Mouse (Mus musculus): ENCODE data around the gene Nkx1-1. TPM values are rescaled to one million over a fixed set of nuclear protein-coding genes. Genes with fewer than 3 reads are reported as not detected.

Nkx1-1 gene
- polyA plus RNA-seq, 1 experiment from 2014 or later = 0.79 TPM

- 69% methylated on average over 11 of the region's 11 CpGs for WGBS
- H3K36me3 ChIP-seq = peaks cover 22% of the 10 kb centered on the region
- ATAC-seq (ENCODE audit: low FRiP score) = no peak
These were observed 38.1 kb downstream of the Nkx1-1 start for GRCm38 (mm10) chr5:33395693-33396092.

GRCm38 (mm10) chr5:33393803-33394202, 40.0 kb downstream of the Nkx1-1 start:
- Histone ChIP-seq H3K9me3 (replicated peaks) (no peaks in the 10 kb centered on the region), H3K27me3 (replicated peaks) (peaks cover 14% of the 10 kb centered on the region), H3K4me3 (replicated peaks) (no peak overlapping the region), H3K4me2 (no peak overlapping the region), H3K36me3 (peaks cover 36% of the 10 kb centered on the region), H3K4me1 (peaks cover 31% of the 10 kb centered on the region), H3K27ac (replicated peaks) (no peak overlapping the region), H3K9ac (replicated peaks) (no peak overlapping the region)
- peak; percentile 87 for ATAC-seq (ENCODE audit: low FRiP score)
- WGBS = 14% methylated on average over 7 of the region's 7 CpGs

More at GRCm38 (mm10) chr5:33395693-33396092, 38.1 kb downstream of the Nkx1-1 start:
- no peak overlapping the region for H3K27ac ChIP-seq (replicated peaks)
- H3K4me3 ChIP-seq (replicated peaks) = no peak overlapping the region
- no peak overlapping the region for H3K4me2 ChIP-seq
- H3K27me3 ChIP-seq (replicated peaks) = peaks cover 14% of the 10 kb centered on the region
- no peaks in the 10 kb centered on the region for H3K9me3 ChIP-seq (replicated peaks)
- no peak overlapping the region for H3K9ac ChIP-seq (replicated peaks)
- H3K4me1 ChIP-seq = peaks cover 31% of the 10 kb centered on the region

- Histone ChIP-seq H3K4me1 (no peaks in the 10 kb centered on the region), H3K36me3 (peaks cover 35% of the 10 kb centered on the region), H3K4me2 (no peak overlapping the region), H3K27ac (replicated peaks) (no peak overlapping the region), H3K4me3 (replicated peaks) (no peak overlapping the region), H3K9me3 (replicated peaks) (no peaks in the 10 kb centered on the region), H3K27me3 (replicated peaks) (no peaks in the 10 kb centered on the region; the same call in none of the 2 replicates), H3K9ac (replicated peaks) (no peak overlapping the region)
- no peak for ATAC-seq (ENCODE audit: low FRiP score)
- 86% methylated on average over 11 of the region's 11 CpGs for WGBS
These were observed 46.2 kb downstream of the Nkx1-1 start for GRCm38 (mm10) chr5:33387550-33387949.

Other genes starting within 250 kb of the Nkx1-1 start
- 2.8 and 6.7 TPM in 2 replicates for gene Spon2, start 215.5 kb downstream of the Nkx1-1 start, polyA plus RNA-seq (2015; fragmentation: Nextera tagmentation; extraction: Ambion mirVana)
- 426 and 445 TPM in 2 replicates for gene Ctbp1, start 159.0 kb downstream of the Nkx1-1 start, polyA plus RNA-seq (2015; fragmentation: Nextera tagmentation; extraction: Ambion mirVana)
- gene Maea, start 98.5 kb downstream of the Nkx1-1 start, polyA plus RNA-seq (2015; fragmentation: Nextera tagmentation; extraction: Ambion mirVana) = 126 and 128 TPM in 2 replicates
- gene Uvssa, start 55.4 kb downstream of the Nkx1-1 start, polyA plus RNA-seq (2015; fragmentation: Nextera tagmentation; extraction: Ambion mirVana) = 7.6 and 7.8 TPM in 2 replicates
- 25.5 and 31.9 TPM in 2 replicates for gene Fam53a, start 195.7 kb upstream of the Nkx1-1 start, polyA plus RNA-seq (2015; fragmentation: Nextera tagmentation; extraction: Ambion mirVana)
- gene Gm9903, start 195.9 kb upstream of the Nkx1-1 start, polyA plus RNA-seq (2015; fragmentation: Nextera tagmentation; extraction: Ambion mirVana) = 0.59 and 0.83 TPM in 2 replicates
- gene Slbp, start 218.6 kb upstream of the Nkx1-1 start, polyA plus RNA-seq (2015; fragmentation: Nextera tagmentation; extraction: Ambion mirVana) = 120 and 157 TPM in 2 replicates
- 27.5 and 61.7 TPM in 2 replicates for gene Tacc3, start 224.2 kb upstream of the Nkx1-1 start, polyA plus RNA-seq (2015; fragmentation: Nextera tagmentation; extraction: Ambion mirVana)
- gene Tmem129, start 224.4 kb upstream of the Nkx1-1 start, polyA plus RNA-seq (2015; fragmentation: Nextera tagmentation; extraction: Ambion mirVana) = 27.7 and 29.7 TPM in 2 replicates

Data from neural tube, embryonic 15.5 days (tissue).